Mouse (Mus musculus): ENCODE data around the gene Dqx1.

Dqx1 gene

DNA sequence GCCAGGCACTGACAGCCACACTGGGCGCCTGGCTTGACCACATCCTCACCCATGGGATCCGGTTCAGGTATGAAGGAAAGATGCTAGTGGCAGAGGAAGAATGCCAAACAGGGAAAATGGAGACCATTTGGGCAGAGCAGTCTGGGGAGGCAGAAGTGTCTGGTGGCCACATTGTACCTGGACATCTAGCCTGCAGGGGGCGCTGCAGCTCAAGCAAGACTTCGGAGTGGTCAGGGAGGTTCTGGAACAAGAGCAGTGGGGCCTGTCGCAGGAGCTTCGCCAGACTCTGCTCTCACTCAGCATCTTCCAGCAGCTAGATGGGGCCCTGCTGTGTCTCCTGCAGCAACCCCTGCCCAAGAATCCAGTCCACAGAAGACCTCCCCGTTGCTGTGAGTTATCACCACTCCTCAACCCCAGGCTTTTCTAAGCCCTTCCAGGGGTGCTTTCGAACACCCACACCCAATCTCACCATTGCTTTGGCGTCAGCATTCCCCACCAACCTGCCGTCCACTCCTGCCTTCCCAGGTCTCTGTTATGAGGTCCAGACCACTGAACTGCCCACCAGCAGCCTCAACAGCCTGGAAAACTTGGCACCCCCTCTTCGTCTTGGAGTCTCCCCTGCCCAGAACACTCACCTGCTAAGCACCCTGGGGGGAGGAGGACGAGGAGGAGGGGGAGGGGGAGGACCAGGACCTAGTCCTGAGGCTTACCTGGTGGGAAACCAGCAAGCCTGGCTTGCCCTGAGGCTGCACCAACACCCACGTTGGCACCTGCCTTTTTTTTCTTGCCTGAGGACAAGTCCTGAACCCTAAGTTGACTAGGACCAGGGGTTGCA lies 50.1 kb downstream of the Dqx1 start:
- in situ Hi-C loops (cut with MboI, MseI), result no loop called here

DNA sequence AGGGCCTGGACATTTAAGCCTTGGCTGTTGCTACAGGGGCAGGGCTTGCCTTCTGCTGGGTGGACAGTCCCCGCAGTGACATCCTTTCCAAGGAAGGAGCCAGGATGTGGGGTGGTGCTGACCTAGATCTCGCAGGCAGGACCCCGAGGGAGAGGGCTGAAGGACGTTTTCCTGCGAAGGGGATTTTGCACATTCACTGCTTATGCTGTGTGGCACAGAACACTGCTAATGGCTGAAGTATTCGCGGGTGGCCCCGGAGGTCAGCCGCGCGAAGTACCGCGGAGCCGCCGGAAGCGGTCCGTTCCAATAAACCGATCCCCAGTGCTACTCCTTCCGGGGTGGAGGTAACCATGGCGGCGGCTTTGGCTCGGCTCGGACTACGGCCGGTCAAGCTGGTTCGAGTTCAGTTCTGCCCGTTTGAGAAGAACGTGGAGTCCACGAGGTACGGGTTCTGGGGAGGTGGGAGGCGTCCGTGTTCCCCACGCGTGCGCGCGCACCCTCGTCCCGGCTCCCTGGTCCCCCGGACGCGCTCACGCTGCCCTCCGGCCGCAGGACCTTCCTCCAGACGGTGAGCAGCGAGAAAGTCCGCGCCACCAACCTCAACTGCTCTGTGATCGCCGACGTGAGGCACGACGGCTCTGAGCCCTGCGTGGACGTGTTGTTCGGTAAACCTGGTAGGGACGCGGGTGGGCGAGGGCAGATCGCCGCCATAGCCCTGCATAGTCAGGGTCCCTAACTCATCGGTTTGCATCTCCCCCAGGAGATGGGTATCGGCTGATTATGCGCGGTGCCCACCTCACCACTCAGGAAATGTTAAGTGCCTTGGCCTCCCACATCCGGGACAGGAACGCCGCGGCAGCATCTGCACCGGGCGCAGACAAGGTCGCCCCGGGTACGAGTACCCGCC lies 51.4 kb downstream of the Dqx1 start, which contains the start of gene Mrpl53:
Gene Mrpl53, plus strand, starts transcription at position 279 of the 907 bp plus-strand sequence.
- in situ Hi-C loops (cut with MboI, MseI), result no loop called here

DNA sequence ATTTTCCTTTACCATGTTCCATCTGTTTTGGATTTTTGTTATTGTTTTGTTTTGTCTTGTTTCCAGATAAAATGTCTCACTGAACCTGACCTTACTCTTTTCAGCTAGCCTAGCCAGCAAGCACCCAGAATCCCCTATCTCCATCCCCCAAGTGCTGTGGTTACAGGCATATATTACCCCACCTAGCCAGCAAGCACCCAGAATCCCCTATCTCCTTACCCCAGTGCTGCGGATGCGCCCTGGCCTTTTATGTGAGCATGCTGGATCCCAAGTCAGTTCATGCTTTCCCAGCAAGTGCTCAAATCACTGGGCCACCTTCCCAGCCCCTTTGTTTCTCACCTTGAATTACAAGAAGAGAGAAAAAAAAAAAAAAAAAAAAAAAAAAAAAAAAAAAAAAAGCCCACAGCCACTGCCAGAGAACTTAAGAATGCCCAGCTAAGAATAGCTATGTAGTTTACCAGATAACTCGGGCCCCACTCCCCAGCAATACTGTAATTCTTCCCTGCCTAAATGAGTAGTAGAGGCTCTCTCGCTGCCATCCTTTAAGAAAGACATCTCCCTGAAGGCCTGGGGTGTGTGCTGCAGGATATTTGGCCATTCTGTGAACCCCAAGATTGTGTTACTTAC lies 54.0 kb downstream of the Dqx1 start:
- in situ Hi-C loops (cut with MboI, MseI), result no loop called here

DNA sequence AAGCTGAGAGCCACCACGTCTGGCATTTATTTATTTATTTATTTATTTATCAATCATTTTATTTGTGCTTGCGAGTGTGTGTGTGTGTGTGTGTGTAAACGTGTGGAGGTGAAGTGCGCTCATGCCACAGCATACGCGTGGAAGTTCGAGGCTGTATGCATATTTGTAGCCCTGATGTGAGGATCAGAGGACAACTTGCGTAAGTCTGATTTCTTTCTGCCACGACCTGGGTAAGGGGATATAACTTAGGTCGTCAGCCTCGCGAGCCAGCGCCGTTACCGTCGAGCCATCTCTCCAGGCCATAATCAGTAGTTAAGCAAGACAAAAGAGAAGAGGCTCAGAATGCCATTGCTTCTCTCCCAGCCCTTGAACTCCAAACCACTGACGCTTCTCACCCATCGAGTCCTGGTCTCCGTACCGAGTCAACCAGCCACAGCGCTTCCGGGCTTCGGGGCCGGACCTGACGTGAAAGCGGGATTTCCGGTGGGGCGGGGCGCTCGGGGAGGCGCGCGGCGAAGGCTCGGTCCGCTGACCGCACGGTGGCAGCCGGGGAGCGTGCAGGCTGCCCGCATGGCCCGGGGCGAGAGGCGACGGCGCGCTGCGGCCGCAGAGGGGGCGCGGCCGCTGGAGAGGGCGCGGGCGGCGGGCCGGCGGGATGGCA lies 57.5 kb downstream of the Dqx1 start, which contains the start of gene Mogs:
Gene Mogs, plus strand, starts transcription at position 486 of the 661 bp plus-strand sequence.
- in situ Hi-C loops (cut with MboI, MseI), result loop anchor here (5.0 kb wide), 1 partner anchor 38 kb away; the partner anchor contains the start of gene Pcgf1

GRCm38 (mm10) chr6:83115682-83116372 lies 58.2 kb downstream of the Dqx1 start:
- in situ Hi-C loops (cut with MboI, MseI), result loop anchor here (5.0 kb wide), 1 partner anchor 39 kb away; the partner anchor contains the start of gene Pcgf1

- in situ Hi-C loops (cut with MboI, MseI), result loop anchor here (5.0 kb wide), 1 partner anchor 39 kb away; the partner anchor contains the start of gene Pcgf1
Observed at GRCm38 (mm10) chr6:83116373-83117164, 58.9 kb downstream of the Dqx1 start.
